Mouse (Mus musculus): ENCODE measurements around the gene Mylip.

The Mylip gene

DNA sequence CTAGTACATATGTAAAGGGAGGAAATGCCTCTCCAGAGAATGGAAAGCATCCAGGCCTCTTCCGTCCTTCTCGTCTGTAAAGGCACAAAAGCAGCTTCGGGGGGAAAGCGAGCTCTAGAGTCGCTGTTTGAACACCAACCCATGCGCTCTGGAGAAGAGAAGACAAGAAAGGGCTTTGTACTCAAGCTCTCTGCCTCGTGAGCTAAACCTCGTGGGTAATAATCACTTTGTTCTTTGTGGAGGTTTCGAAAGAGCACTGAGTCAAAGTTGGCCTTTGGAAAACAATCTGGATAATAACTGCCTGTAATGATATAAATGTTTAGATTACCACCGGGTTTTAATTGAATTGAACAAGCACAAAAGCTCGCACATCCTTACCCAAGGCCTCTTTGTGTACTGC, 39.7 kb downstream of the Mylip start:
- no peak for DNase-seq (ENCODE audit: low spot score in 2 of 2)

DNA sequence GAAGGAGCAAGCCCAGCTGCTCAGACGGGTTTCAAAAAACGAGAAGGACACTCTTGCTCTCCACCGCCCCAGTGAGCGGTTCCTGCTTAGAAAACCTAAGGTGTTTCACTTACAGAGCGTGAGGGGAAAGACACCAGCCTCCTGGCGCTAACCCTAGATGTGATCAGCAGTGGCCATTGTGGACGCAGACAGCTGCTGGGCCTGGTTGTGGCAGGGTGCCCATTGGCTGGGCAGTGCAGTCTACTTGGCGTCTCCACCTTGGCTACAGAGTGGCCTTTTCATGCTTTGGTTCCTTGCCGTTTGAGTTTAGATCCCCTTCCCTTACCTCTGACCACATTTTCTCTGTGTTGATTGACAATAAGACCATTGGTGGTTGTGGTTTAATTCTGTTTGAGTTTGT, 47.6 kb downstream of the Mylip start:
- no peak for DNase-seq (ENCODE audit: low spot score in 2 of 2)

DNA sequence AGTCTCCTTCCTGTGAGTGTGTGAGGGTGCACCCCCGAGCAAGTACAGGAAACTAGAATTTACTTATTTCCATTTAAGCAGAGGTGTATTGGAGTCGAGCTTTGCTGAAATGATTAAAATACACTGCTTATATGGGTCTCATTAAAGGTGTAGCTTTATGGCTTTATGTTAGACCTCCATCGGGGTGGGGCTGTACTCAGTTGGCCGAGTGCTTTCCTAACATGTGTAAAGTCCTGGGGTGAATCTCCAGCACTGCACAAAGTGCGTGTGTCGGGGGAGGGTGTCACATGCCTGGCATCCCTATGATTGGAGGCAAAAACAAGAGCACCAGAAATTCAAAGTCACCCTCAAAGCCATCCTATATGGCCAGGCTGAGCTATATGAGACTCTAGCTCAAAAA, 49.3 kb downstream of the Mylip start:
- no peak for DNase-seq (ENCODE audit: low spot score in 2 of 2)

DNA sequence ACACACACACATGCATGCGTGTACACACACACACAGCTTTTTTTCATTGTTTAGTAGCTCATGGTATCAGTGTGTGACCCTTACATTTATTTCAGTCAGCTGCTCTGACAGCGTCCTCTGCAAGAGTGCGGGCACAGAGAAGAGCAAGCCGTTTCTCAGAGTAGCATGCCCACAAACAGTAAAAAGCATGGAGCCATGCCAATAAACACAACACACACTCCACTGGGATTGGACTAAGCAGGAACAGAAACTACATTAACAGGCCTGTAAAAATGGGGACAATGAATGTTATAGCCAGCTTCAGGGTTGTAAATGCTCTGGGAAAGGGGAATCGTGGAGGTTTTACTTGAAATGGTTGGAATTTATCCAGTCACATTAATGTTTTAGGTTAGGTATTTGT, 50.7 kb downstream of the Mylip start:
- DNase-seq (ENCODE audit: low spot score in 2 of 2), result no peak

DNA sequence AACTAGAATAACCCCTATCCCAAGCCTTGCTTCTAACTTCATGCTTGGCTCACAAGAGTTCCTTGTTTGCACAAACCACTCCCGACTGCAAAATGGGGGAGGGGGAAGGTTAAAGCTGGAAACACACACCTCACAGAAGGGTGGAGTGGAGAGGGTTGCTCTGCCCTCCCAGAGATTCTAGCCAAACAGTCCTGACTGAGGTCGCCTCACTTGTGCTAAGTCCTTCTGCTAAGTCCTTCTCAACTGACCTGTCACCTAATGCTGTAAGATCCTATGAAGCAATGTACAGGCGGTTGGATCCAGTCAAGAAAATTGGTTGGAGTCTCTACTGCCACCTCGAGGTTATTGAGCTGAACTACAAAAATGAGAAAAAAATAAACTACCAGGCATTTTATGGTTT, 52.9 kb downstream of the Mylip start:
- DNase-seq (ENCODE audit: low spot score in 2 of 2), result no peak

DNA sequence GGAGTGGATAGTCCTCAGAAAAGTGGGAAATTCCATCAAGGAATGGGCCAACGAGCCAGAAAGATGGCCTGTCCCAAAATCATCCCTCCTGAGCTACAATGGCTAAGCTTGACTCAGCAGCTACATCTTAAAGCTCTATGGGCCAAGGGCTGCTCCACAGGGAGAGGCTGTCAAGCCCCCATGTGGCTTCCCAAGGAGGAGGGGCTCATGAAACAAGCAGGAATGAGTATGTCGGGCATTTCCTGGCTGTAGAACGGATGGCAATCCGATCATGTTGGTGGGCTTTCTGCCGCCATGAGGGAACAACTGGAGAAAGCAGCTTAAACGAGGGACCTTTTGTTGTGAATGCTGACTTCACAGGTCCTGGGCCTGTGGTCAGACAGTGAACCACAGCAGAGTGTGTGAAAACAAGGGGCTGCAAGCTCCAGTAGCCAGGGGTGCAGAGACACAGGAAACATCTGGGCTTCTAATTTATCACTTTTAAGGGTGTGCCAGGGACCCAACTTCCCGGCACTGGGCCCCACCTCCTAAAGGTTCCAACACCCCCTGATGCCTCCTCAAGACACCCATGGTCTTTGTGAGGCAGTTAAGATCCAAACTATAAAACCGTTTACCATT, 53.5 kb downstream of the Mylip start:
- no peak for DNase-seq (ENCODE audit: low spot score in 2 of 2)

DNA sequence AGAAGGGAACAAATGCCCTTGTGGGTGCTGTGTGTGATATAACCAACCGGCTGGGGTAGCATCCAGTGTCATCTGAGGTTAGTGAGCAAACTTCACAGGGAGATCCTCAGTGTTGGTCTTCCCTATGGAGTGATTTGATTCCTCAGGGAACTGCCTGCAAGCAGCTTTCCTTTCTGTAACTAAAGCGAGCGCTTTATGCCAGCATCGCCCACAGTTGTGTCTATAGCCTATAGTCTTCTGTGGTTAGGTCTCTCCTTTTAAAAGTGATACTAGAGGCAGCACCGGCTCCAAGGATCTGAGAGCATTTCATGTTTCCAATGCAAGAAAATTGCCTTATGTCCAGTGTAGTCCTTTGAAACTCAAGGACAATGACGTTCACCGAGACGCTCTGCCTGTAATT, 54.7 kb downstream of the Mylip start:
- no peak for DNase-seq (ENCODE audit: low spot score in 2 of 2)

DNA sequence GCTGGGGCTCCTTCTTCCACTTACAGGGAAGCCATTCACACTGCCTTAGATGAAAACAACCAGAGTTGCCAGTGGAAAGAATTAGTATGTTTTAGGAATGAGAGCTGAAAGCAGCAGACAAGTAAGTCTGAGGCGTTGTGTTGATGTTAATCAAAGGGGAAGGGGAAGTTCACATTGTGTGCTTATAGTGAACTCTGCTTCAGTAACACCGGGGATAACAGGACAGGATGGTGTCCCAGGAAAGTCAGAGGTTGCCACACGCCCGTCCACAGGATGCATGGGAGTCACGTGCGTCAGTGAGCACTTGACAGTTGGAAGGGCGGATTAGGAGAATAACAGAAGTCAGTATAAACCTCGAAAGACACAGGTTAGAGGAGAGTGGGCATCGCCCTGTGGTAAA, 55.1 kb downstream of the Mylip start:
- no peak for DNase-seq (ENCODE audit: low spot score in 2 of 2)

DNA sequence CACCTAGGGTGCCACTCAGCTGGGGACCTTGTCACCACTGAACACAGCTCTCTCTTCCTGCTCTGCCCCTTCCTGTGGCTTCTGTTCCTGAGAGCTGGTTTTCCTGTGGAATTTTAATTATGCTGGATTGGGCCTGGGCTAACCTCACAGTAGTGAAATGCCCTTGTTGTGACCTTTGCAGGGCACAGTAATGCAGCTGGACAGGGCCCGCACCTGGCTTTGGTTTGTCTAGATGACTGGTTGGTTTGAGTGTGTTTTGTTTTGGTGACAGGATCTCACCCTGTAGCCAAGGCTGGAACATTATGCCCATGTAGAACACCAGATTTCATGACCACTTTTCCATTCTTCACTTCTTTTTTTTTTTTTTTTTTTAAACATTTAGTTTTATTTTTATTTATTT, 57.1 kb downstream of the Mylip start:
- no peak for DNase-seq (ENCODE audit: low spot score in 2 of 2)

DNA sequence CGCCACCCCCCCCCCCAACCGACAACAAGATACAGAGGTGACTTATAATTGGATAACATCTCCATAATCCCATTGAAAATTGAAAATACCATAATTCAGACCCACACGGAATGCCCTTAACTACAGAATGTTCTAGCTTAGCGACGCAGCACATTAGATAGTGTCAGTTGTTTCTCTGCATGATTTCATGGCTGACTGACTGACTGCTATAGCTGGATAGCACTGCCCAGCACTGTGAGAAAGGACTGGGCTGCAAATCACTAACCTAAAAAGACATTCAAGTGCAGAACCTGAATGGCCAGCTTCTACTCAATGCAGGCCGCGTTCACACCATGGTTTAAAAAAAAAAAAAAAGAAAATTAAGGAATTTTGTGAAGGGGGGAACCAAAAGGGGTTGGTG, 62.9 kb downstream of the Mylip start:
- DNase-seq (ENCODE audit: low spot score in 2 of 2), result no peak

DNA sequence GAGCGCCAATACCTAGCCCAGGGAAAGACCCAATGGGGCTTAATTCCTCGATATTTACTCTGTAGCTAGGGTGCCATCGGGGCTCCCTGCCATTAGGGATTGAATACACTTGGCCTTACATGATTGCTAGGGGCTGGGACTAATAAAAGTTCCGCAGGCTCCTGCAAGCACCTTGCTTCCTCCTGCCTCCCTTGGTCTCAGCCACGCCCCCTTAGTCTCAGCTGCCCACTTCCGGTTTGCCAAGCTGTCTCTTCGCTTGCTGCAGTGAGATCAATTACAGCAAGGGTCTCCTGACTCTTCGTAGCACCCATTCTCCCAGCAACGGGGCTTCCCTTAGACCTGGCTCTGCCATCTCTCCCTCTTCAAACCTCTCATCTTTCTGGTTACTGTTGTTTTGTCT, 63.5 kb downstream of the Mylip start:
- DNase-seq (ENCODE audit: low spot score in 2 of 2), result no peak

DNA sequence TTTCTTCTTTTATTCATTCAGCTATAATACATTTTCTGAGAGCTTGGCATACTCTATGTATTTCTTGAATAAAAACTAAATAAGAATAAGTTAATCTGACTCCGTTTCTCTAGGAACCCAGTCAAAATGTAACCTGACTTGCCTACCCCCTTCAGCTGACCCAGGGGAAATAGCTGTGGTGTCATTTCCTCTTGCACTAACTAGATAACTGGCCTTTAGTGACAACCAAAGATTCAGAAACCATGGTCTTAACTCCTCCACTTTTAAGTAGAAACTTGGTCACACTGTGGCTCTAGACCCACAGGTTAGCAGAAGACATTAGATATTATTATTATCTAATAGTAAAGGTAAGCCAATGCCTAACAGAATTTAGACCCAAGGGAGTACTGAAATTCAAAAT, 64.5 kb downstream of the Mylip start:
- no peak for DNase-seq (ENCODE audit: low spot score in 2 of 2)

DNA sequence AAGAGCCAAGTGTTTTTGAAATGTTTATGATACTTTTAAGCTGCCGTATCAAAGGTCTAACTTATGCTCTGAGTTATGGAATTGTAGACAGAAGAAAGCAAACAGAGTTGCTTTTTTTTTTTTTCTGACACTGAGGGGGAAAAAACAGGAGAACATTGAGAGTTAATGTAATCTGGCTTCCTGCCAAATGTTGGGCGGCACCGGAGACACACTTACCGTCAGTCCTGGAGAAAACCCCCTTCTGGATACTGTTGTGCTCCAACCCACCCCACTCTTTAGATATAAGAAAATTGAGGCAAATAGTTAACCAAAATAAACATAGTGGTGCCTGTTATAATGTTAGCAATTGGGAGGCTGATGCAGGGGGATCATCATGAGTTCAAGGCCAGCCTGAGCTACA, 65.1 kb downstream of the Mylip start:
- DNase-seq (ENCODE audit: low spot score in 2 of 2), result no peak

DNA sequence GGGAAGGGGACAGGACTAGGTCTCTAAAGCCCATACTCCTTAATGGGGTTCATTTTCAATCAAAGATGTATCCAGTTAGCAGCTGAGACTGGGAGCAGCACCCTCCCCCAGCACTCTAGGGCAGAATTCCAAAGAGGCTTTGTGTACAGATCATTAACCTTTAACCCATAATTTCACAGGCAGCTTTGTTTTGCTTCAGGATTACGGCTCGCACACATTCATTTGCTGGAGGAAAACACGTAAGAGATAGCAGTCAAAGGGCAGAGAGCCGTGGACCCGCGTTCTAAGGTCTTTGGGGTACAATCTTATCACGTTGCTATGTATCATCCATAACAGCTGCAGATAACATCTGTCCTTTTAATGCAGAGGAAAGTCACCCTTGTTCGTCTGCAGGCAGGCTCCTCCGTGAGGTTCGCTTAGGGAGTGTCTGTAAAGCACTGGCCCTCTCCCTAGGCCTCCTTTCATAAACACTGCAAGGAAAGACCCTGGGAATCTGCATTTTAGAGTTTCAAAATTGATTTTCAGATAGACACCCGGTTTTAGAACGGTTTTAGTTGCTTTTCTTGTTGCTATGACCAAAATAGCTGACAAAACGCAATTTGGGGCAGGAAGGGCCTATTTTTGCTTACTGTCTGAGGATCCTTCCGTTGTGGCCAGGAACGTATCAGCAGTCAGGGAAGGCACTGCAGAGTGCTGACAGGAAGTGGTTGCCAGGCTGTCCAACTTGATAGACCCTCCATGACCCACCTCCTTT, 65.7 kb downstream of the Mylip start:
- DNase-seq (ENCODE audit: low spot score in 2 of 2), result no peak

DNA sequence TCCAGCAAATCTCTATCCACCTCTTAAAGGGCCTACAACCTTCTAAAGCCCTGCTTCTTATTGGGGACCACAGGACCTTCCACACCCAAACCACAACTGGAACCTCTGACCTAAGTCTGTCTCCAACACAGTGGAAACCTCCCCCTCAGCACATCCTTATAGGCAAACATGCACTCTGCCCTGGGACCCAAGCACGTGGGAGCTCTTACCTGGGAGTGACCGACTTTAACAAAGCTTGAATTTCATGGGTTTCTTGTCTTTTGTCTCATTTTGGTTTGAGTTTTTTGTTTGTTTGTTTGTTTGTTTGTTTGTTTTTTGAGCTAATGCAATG, 66.3 kb downstream of the Mylip start:
- DNase-seq (ENCODE audit: low spot score in 2 of 2), result no peak

DNA sequence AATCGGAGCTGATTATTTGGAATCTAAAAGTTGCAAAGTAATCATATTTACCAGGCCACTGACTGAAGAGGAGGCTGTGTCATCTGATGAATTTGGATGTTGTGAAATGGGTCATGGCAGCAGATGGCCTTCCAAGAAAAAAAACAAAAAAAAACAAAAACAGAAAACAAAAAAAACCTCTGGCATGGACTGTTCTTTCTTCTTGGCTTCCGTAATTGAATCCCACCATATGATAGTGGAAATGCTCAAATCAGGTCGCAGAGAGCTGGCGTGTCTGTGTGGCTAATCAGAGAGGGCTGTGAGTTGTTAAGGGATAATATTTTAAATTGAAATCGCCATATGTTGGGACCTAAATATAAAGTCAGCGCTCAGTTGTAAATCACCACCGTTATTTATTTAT, 67.9 kb downstream of the Mylip start:
- DNase-seq (ENCODE audit: low spot score in 2 of 2), result no peak

DNA sequence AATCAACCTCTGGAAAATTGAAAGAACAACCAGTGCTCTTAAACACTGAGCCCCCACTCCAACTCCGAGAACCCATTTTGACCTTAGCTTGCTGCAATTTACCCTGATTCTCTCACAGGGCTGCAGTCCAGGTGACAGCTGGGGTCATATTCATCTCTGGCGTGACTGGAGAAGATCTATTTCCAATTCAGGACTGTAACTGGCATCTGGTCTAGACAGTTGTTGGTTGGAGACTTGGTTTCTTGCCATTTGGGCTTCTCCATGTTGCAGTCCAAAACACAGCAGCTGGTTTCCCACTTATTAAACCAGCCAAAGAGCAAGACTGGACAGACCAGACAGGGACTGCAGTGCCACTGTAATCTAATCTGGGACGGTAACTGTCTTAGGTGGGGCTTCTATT, 70.6 kb downstream of the Mylip start:
- no peak for DNase-seq (ENCODE audit: low spot score in 2 of 2)

DNA sequence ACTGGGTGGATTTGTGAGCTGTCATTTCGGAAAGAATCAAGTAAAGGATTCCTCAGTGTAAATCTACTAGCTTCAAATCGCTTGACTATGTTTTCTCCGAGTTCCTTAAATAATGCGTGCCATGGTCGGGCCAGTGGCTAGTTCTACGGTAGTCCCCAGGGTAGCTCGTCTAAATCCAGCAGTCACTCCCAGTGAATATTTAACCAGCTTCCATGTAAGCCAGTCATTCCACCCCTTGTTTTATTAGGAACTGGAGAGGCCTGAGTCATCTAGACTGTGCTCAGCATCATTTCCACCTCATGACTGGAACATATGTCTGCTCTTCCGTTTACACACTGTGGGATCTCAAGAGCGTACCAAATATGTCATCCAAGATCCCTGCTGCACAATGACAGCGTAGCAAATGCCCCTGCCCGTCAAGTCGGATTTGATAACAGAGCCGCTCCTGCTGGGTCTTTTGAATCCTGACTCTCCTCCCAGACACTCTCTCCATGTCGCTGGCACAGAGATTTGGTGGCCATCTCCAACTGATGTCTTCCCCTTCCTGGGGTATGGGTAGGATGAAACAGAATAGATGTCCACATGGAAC, 71.9 kb downstream of the Mylip start:
- DNase-seq (ENCODE audit: low spot score in 2 of 2), result no peak

All from frontal cortex, postnatal 25 days (tissue).